Mouse (Mus musculus) lung, postnatal 0 days (tissue): ENCODE measurements at regions not wholly inside any gene's neighbourhood (a gene's known extent, or its start where the extent isn't known, plus 50 kb on each side); places are given as distances from the start of the nearest gene placed in this dataset.

Experiments used
- ATAC-seq: fragments of 200-750 bp; cut with Nextera tagmentation; 2 replicates; pipeline ENCODE4 v1.8.0; 2017; ENCODE audit warnings: moderate library complexity
- DNase-seq: peaks from one replicate; pipeline ENCODE4 v3.0.0-alpha.2; 2016; ENCODE audit warnings: low spot score
- H3K27ac ChIP-seq: fragments of 300-500 bp; sonication (generic); 2 replicates; pipeline ENCODE4 v1.5.1; 2014; ENCODE audit warnings: antibody characterized with exemption, mild to moderate bottlenecking, low read length, mixed read lengths
- H3K27me3 ChIP-seq: fragments of 300-500 bp; sonication (generic); replicated peaks from 2 replicates; pipeline ENCODE4 v1.6.1; 2014; ENCODE audit warnings: low read length, mixed read lengths; ENCODE audit not compliant: insufficient read depth
- H3K36me3 ChIP-seq: fragments of 300-500 bp; sonication (generic); 2 replicates; pipeline ENCODE4 v1.6.1; 2014; ENCODE audit warnings: low read length, mixed read lengths; ENCODE audit not compliant: insufficient read depth
- H3K4me1 ChIP-seq: fragments of 300-500 bp; sonication (generic); 2 replicates; pipeline ENCODE4 v1.6.1; 2014; ENCODE audit warnings: antibody characterized with exemption, low read depth, low read length, mixed read lengths; ENCODE audit not compliant: insufficient read depth
- H3K4me2 ChIP-seq: fragments of 300-500 bp; sonication (generic); replicated peaks from 2 replicates; pipeline ENCODE4 v1.6.1; 2014; ENCODE audit warnings: low read depth, mild to moderate bottlenecking, low read length, moderate library complexity, mixed read lengths
- H3K4me3 ChIP-seq: fragments of 300-500 bp; sonication (generic); 2 replicates; pipeline ENCODE4 v1.5.1; 2014; ENCODE audit warnings: low read depth, low read length
- H3K9ac ChIP-seq: fragments of 300-500 bp; sonication (generic); replicated peaks from 2 replicates; pipeline ENCODE4 v1.6.1; 2014; ENCODE audit warnings: low read depth, mild to moderate bottlenecking
- H3K9me3 ChIP-seq: fragments of 300-500 bp; sonication (generic); 2 replicates; pipeline ENCODE4 v1.6.1; 2016; ENCODE audit warnings: low read length, mixed read lengths
- CTCF ChIP-seq: IDR thresholded peaks from 2 replicates; pipeline ENCODE4 v1.5.1; 2016; ENCODE audit warnings: antibody characterized with exemption, mild to moderate bottlenecking
- EP300 ChIP-seq: IDR thresholded peaks from 2 replicates; pipeline ENCODE4 v1.6.1; 2016; ENCODE audit warnings: antibody characterized with exemption, mild to moderate bottlenecking, control low read depth
- WGBS: fragments of 180-500 bp; shearing (Covaris S2); extraction: QIAGEN DNeasy Blood & Tissue Kit; methylation state at CpG from one replicate; pipeline ENCODE4 v1.1.7; 2014; 5-methylcytosine and 5-hydroxymethylcytosine counted together

GRCm38 (mm10) chr10:125743181-125743580, 222.8 kb upstream of the Lrig3 start:
- WGBS, result 38% methylated on average over 6 of the region's 6 CpGs
- Histone ChIP-seq H3K27me3 (no peaks in the 10 kb centered on the region), H3K27ac (no peak overlapping the region), H3K9ac (no peak overlapping the region), H3K4me2 (no peak overlapping the region), H3K4me1 (no peaks in the 10 kb centered on the region), H3K36me3 (no peaks in the 10 kb centered on the region), H3K4me3 (no peak overlapping the region), H3K9me3 (no peaks in the 10 kb centered on the region)
- TF ChIP-seq CTCF (no peak), EP300 (no peak)
- DNase-seq (no peak), ATAC-seq (no peak)

GRCm38 (mm10) chr10:125749031-125749585, 216.9 kb upstream of the Lrig3 start:
- Histone ChIP-seq H3K27me3 (no peaks in the 10 kb centered on the region), H3K4me2 (no peak overlapping the region), H3K9me3 (no peaks in the 10 kb centered on the region), H3K9ac (no peak overlapping the region), H3K36me3 (no peaks in the 10 kb centered on the region), H3K4me1 (no peaks in the 10 kb centered on the region), H3K27ac (no peak overlapping the region), H3K4me3 (no peak overlapping the region)
- DNase-seq (no peak), ATAC-seq (no peak)
- WGBS, result 56% methylated on average over 6 of the region's 6 CpGs
- TF ChIP-seq CTCF (no peak), EP300 (no peak)

DNA sequence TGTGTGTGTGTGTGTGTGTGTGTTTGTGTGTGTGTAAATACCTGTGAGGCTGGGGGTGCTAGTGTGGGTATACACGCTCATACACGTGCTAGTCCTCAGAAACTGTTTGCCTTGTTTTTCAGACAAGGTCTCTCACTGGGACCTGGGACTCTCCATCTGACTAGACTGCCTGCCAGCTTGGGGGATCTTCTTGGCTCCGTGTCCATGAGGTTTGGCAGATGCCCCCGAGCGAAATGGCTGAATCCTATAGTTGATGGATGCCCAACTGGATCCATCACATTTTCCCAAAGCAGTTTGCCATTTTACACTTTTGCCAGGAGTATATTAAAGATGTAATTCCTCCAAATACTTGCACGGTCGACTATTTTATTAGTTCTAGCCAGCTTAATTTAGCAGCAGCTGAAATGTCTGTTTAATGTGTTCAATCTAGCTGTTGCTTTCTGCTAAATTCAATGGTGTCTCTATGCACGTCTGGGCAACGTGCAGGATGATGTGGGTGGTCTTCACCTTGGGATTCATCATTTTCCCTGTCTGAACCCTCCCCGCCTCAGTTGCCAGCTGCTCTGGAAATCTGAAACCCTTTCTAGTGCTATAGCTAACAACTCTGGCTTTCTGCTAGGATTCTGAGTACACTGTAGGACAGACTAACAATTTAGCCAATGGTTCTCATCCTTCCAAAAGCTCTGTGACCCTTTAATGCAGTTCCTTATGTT, 213.3 kb upstream of the Lrig3 start:
- H3K27me3 ChIP-seq, result no peaks in the 10 kb centered on the region
- H3K4me3 ChIP-seq, result no peak overlapping the region
- no peak overlapping the region for H3K9ac ChIP-seq
- no peak overlapping the region for H3K4me2 ChIP-seq
- TF ChIP-seq EP300 (no peak), CTCF (no peak)
- no peaks in the 10 kb centered on the region for H3K9me3 ChIP-seq
- no peaks in the 10 kb centered on the region for H3K4me1 ChIP-seq
- whole genome bisulfite sequencing, result 67% methylated on average over 10 of the region's 10 CpGs
- no peaks in the 10 kb centered on the region for H3K36me3 ChIP-seq
- ATAC-seq, result no peak
- no peak overlapping the region for H3K27ac ChIP-seq
- DNase-seq, result no peak

DNA sequence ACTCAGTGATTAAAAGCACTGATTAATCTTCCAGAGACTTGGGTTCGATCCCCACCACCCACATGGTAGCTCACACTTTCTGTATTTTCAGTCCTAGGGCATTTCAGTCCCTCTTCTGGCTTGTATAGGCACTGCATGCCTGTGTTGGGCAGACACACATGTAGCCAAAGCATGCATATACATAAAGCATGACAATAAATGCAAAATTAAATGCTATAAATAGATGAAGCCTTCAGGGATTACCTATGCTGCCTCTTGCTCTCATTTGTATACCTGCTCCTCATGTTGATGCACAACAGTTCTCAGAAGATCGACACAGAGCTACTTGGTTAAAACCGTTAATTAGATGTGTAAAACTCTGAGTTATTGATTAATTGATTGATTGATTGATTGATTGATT, 206.8 kb upstream of the Lrig3 start:
- no peaks in the 10 kb centered on the region for H3K27me3 ChIP-seq
- no peak overlapping the region for H3K27ac ChIP-seq
- no peaks in the 10 kb centered on the region for H3K36me3 ChIP-seq
- no peaks in the 10 kb centered on the region for H3K9me3 ChIP-seq
- no peak overlapping the region for H3K9ac ChIP-seq
- no peak for DNase-seq
- no peak overlapping the region for H3K4me2 ChIP-seq
- no peak for TF ChIP-seq CTCF
- no peak for TF ChIP-seq EP300
- H3K4me3 ChIP-seq, result no peak overlapping the region
- H3K4me1 ChIP-seq, result no peaks in the 10 kb centered on the region
- WGBS, result 81% methylated on average over 3 of the region's 3 CpGs
- ATAC-seq, result no peak

GRCm38 (mm10) chr10:125762367-125763068, 203.4 kb upstream of the Lrig3 start:
- no peaks in the 10 kb centered on the region for H3K9me3 ChIP-seq
- no peak overlapping the region for H3K4me3 ChIP-seq
- WGBS, result 79% methylated on average over 16 of the region's 16 CpGs
- no peaks in the 10 kb centered on the region for H3K36me3 ChIP-seq
- TF ChIP-seq CTCF (no peak), EP300 (no peak)
- no peak overlapping the region for H3K27ac ChIP-seq
- H3K4me1 ChIP-seq, result no peaks in the 10 kb centered on the region
- H3K27me3 ChIP-seq, result no peaks in the 10 kb centered on the region
- no peak overlapping the region for H3K9ac ChIP-seq
- H3K4me2 ChIP-seq, result no peak overlapping the region
- ATAC-seq (no peak), DNase-seq (no peak)

DNA sequence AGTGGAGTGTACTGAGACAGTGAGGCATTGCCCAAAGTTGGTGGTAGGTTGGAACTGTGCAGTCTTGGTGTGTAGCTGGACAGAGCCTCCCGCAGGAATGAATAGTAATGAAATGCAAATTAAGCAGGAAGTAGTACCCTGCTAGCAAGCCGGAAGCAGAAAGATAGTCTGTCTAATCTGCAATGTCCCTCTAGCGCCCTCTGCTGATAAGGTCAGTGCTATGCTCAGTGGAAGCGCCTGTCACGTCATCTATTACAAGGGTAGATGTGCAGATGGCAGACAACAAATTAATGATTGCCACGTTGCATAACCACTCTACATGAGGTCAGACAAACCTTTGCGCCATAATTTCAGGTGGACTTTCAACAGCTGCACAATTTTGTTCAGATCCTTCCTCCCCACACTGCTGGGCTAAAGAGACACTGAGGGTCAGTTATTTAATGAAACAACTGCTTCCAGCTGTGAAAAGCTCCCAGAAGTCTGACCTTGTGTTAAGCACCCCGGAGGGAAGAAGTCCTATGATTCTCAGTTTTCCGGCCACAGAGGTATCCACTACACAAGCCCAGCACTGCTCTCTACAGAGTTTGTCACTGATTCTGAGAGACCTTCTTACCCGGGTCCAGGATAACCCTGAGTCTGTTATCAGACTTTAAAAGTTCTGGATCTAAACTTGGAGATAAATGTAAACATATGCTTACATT, 201.4 kb upstream of the Lrig3 start:
- Histone ChIP-seq H3K27me3 (no peaks in the 10 kb centered on the region), H3K9ac (no peak overlapping the region), H3K4me1 (no peaks in the 10 kb centered on the region), H3K36me3 (no peaks in the 10 kb centered on the region), H3K9me3 (no peaks in the 10 kb centered on the region), H3K4me3 (no peak overlapping the region), H3K4me2 (no peak overlapping the region), H3K27ac (no peak overlapping the region)
- peak; percentile 76 for TF ChIP-seq CTCF
- TF ChIP-seq EP300, result no peak
- DNase-seq (peak; percentile 69), ATAC-seq (peak; percentile 49; the same call in 1 of the 2 replicates)
- WGBS, result 56% methylated on average over 10 of the region's 10 CpGs
